Mouse (Mus musculus) layer of hippocampus, postnatal 14 days (tissue): ENCODE measurements around the gene Zscan4d. TPM values are rescaled to one million over a fixed set of nuclear protein-coding genes. Genes with fewer than 3 reads are reported as not detected.
"Not testable (repeated sequence)": the region's sequence is repeated elsewhere in the genome, so short reads cannot be mapped to it uniquely, and the experiment has no call there.

ENCODE experiments used
- DNase-seq, 2 experiments: peaks; one replicate each; pipeline ENCODE4 v3.0.0; 2021 to 2022; ENCODE audit warnings: low spot score in 2 of 2, mixed read lengths in 1 of 2
- long read RNA-seq, 2 experiments: library from polyadenylated mRNA; stranded (forward); transcript quantifications; one replicate each; pipeline ENCODE4 v2.0.0; 2021
- total RNA-seq, 2 experiments: library from RNA; stranded (reverse); gene quantifications; 2 replicates each; pipeline ENCODE4 v1.2.3; 2021

Zscan4d gene
- total RNA-seq, result not detected
- long read RNA-seq, experiment 1, result 0 reads
- long read RNA-seq, experiment 2, result 0 reads

GRCm38 (mm10) chr7:11166059-11166458 lies at the start of gene Zscan4d:
TSS of gene Zscan4d (minus strand) at chr7:11166159.
- not testable (repeated sequence) for DNase-seq

- not testable (repeated sequence) for DNase-seq
Observed at GRCm38 (mm10) chr7:11158036-11158435, 7.9 kb downstream of the Zscan4d start.

Other genes with a start within 250 kb of the Zscan4d start
- not detected for gene Zscan4c, start 160.4 kb downstream of the Zscan4d start, total RNA-seq
- gene Zscan4-ps1, start 96.5 kb downstream of the Zscan4d start, total RNA-seq, result not detected
- not detected for gene Zscan4e, start 144.5 kb upstream of the Zscan4d start, total RNA-seq
- not detected for gene Zscan4f, start 231.8 kb upstream of the Zscan4d start, total RNA-seq